Comparison of ENCODE assay signal across 25 mouse cellular contexts in genomic region chr11:51552091-51552490, GRCm38 (mm10). TPM values are rescaled to one million over a fixed set of nuclear protein-coding genes. Genes with fewer than 3 reads are reported as not detected.
DNase-seq lines count a peak whose midpoint lies in the region; ATAC-seq and TF ChIP-seq lines count a peak whose summit lies in the region.
"Had no signal": no experiment of that assay in that cellular context is flagged by ENCODE, and none has a peak within 500 bp of the region (broad histone marks: within the 10 kb centered on the region; RNA-seq: fewer than 3 reads in every experiment).

No protein-coding gene starts in this region.

- H3K4me1 ChIP-seq in hindbrain, embryonic 12.5 days, result peaks cover 21% of the 10 kb centered on the region
- H3K4me1 ChIP-seq in hindbrain, embryonic 13.5 days (replicated peaks), result peaks cover 19% of the 10 kb centered on the region
- H3K4me1 ChIP-seq: hindbrain, embryonic 15.5 days had no signal

- peak overlapping the region; percentile 12; the same call in 1 of the 2 replicates for H3K27ac ChIP-seq in hindbrain, embryonic 12.5 days
- no peak overlapping the region for H3K27ac ChIP-seq in hindbrain, embryonic 13.5 days
- H3K27ac ChIP-seq: embryonic facial prominence, embryonic 15.5 days; gastrocnemius, adult 2 months; heart, embryonic 10.5 days; heart, embryonic 13.5 days; hindbrain, embryonic 15.5 days had no signal

- intact Hi-C loops in left cerebral cortex, postnatal 36 days (cut with DNase I), result no loop called here

- no peak overlapping the region for H3ac ChIP-seq in myocyte (ENCODE audit: control insufficient read depth, insufficient read length)

- no peak overlapping the region for H3K9ac ChIP-seq in hindbrain, embryonic 12.5 days
- H3K9ac ChIP-seq in hindbrain, embryonic 13.5 days, result no peak overlapping the region
- H3K9ac ChIP-seq: embryonic facial prominence, embryonic 12.5 days; embryonic facial prominence, embryonic 15.5 days; forebrain, postnatal 0 days; heart, embryonic 13.5 days; hindbrain, embryonic 15.5 days had no signal

- no peak for TF ChIP-seq POLR2A in myocyte (IDR thresholded peaks at IDR 0.05; ENCODE audit: insufficient read length, low read depth)

- H3K4me3 ChIP-seq in hindbrain, embryonic 12.5 days, result no peak overlapping the region
- H3K4me3 ChIP-seq in hindbrain, embryonic 13.5 days, result no peak overlapping the region
- H3K4me3 ChIP-seq in myocyte, result no peak overlapping the region
- H3K4me3 ChIP-seq: embryonic facial prominence, embryonic 12.5 days; embryonic facial prominence, embryonic 15.5 days; gastrocnemius, adult 2 months; heart, embryonic 10.5 days; heart, embryonic 13.5 days; hindbrain, embryonic 15.5 days had no signal

- H3K27me3 ChIP-seq in hindbrain, embryonic 12.5 days, result no peaks in the 10 kb centered on the region
- H3K27me3 ChIP-seq in hindbrain, embryonic 13.5 days, result no peaks in the 10 kb centered on the region
- peaks cover 11% of the 10 kb centered on the region for H3K27me3 ChIP-seq in myocyte (ENCODE audit: control insufficient read depth, insufficient read depth, insufficient read length)
- H3K27me3 ChIP-seq: embryonic facial prominence, embryonic 12.5 days; embryonic facial prominence, embryonic 15.5 days; heart, embryonic 13.5 days; hindbrain, embryonic 15.5 days had no signal

- 39% methylated on average over 3 of the region's 3 CpGs for WGBS in hindbrain, embryonic 12.5 days
- WGBS in hindbrain, embryonic 13.5 days, result 43% methylated on average over 3 of the region's 3 CpGs

- peak; percentile 31 to 43 for DNase-seq in cerebellum, postnatal 10 days
- DNase-seq in cerebellum, postnatal 25 days, result no peak
- no peak for DNase-seq in left cerebral cortex, postnatal 36 days (ENCODE audit: low spot score in 2 of 2)
- DNase-seq: adrenal gland, adult 8-10 months; adrenal gland, postnatal 25 days; cerebellum, adult 11-12 months; cerebellum, adult 8-10 months; forebrain, postnatal 0 days; gastrocnemius, adult 2 months; gastrocnemius, postnatal 14 days; heart, adult 18-20 months; heart, postnatal 14 days; heart, postnatal 4 days had no signal

- no peaks in the 10 kb centered on the region for H3K36me3 ChIP-seq in hindbrain, embryonic 12.5 days
- no peaks in the 10 kb centered on the region for H3K36me3 ChIP-seq in hindbrain, embryonic 13.5 days
- H3K36me3 ChIP-seq in myocyte (ENCODE audit: control insufficient read depth, insufficient read depth), result no peaks in the 10 kb centered on the region
- H3K36me3 ChIP-seq: embryonic facial prominence, embryonic 12.5 days; embryonic facial prominence, embryonic 15.5 days; heart, embryonic 10.5 days; heart, embryonic 13.5 days; hindbrain, embryonic 15.5 days had no signal

- no peaks in the 10 kb centered on the region for H3K9me3 ChIP-seq in hindbrain, embryonic 12.5 days (replicated peaks)
- no peaks in the 10 kb centered on the region for H3K9me3 ChIP-seq in hindbrain, embryonic 13.5 days
- H3K9me3 ChIP-seq: embryonic facial prominence, embryonic 12.5 days; embryonic facial prominence, embryonic 15.5 days; heart, embryonic 10.5 days; heart, embryonic 13.5 days; hindbrain, embryonic 15.5 days had no signal

- no peaks in the 10 kb centered on the region for H3K79me2 ChIP-seq in myocyte (ENCODE audit: control insufficient read depth, insufficient read depth)

- no peak for ATAC-seq in hindbrain, embryonic 12.5 days (ENCODE audit: low FRiP score)
- no peak for ATAC-seq in hindbrain, embryonic 13.5 days (ENCODE audit: low FRiP score)
- ATAC-seq: activated CD4-positive, CD25-positive, alpha-beta regulatory T cell, adult 4 months; forebrain, embryonic 14.5 days; forebrain, postnatal 0 days; inflammation-experienced regulatory T-cells, adult 6 months; intestine, postnatal 0 days had no signal

- no peak overlapping the region for H3K4me2 ChIP-seq in hindbrain, embryonic 12.5 days (replicated peaks)
- H3K4me2 ChIP-seq in hindbrain, embryonic 13.5 days, result no peak overlapping the region
- no peak overlapping the region for H3K4me2 ChIP-seq in myocyte (ENCODE audit: low read depth)
- H3K4me2 ChIP-seq: embryonic facial prominence, embryonic 12.5 days; embryonic facial prominence, embryonic 15.5 days; heart, embryonic 13.5 days; hindbrain, embryonic 15.5 days had no signal

TF ChIP-seq in myocyte, 11 proteins besides CTCF, POLR2A, EP300 and RAD21:
- TF ChIP-seq TCF12 (IDR thresholded peaks at IDR 0.05; ENCODE audit: insufficient read depth, poor library complexity, severe bottlenecking) (peak; percentile 4), REST (IDR thresholded peaks at IDR 0.05; ENCODE audit: insufficient read depth, insufficient read length) (no peak), USF1 (IDR thresholded peaks at IDR 0.05; ENCODE audit: low read depth) (no peak), MYOD1 (IDR thresholded peaks at IDR 0.05; ENCODE audit: control insufficient read depth in 1 of 3, insufficient read length in 2 of 3, low read depth in 2 of 3) (peak in 1 of 3 experiments; percentile 78), TCF3 (IDR thresholded peaks at IDR 0.05; ENCODE audit: insufficient read length, low read depth) (no peak), E2F4 (IDR thresholded peaks at IDR 0.05; ENCODE audit: insufficient read depth) (no peak), CEBPB (IDR thresholded peaks at IDR 0.05; ENCODE audit: insufficient read depth, poor library complexity, severe bottlenecking) (no peak), SRF (IDR thresholded peaks at IDR 0.05; ENCODE audit: control insufficient read depth, insufficient read length, low read depth) (no peak), MYOG (IDR thresholded peaks at IDR 0.05; ENCODE audit: control insufficient read depth in 1 of 3, insufficient read depth in 1 of 3, insufficient read length in 2 of 3, low read depth in 2 of 3) (peak in 1 of 3 experiments; percentile 58)

RNA-seq across cellular contexts. Expression of gene Phykpl, which starts 32.5 kb away (rescaled TPM):
- polyA plus RNA-seq in hindbrain, embryonic 12.5 days (2016; fragmentation: Nextera tagmentation; extraction: Ambion mirVana), result 14.0 and 16.0 TPM in 2 replicates
- polyA plus RNA-seq in hindbrain, embryonic 13.5 days (2015; fragmentation: Nextera tagmentation; extraction: Ambion mirVana), result 10.5 and 11.0 TPM in 2 replicates
- polyA plus RNA-seq in myocyte (2012; fragmentation: generic; extraction: Trizol), result 7.0 TPM
- 1 to 10 TPM; 6.7 to 9.4 TPM for total RNA-seq in left cerebral cortex, postnatal 36 days (2021)

RNA-seq across cellular contexts. Expression of gene Hnrnpab, which starts 54.6 kb away (rescaled TPM):
- 723 and 728 TPM in 2 replicates for polyA plus RNA-seq in hindbrain, embryonic 12.5 days (2016; fragmentation: Nextera tagmentation; extraction: Ambion mirVana)
- polyA plus RNA-seq in hindbrain, embryonic 13.5 days (2015; fragmentation: Nextera tagmentation; extraction: Ambion mirVana), result 400 and 427 TPM in 2 replicates
- polyA plus RNA-seq in myocyte (2012; fragmentation: generic; extraction: Trizol), result 371 TPM
- total RNA-seq in left cerebral cortex, postnatal 36 days (2021), result 100 to 1,000 TPM; 121 to 126 TPM

Comparison
In these comparisons a context has a peak if more than half of its experiments do, and no peak if none do; other contexts are left out.
1. DNase-seq: peak in cerebellum, postnatal 10 days (2 of 2); none in cerebellum, postnatal 25 days (0 of 2) and left cerebral cortex, postnatal 36 days (0 of 2).